Mouse (Mus musculus): Measurements from ENCODE around the gene Dock2. TPM values are rescaled to one million over a fixed set of nuclear protein-coding genes. Genes with fewer than 3 reads are reported as not detected.

Gene Dock2
- polyA plus RNA-seq, 1 experiment from 2014 or later = 0.53 TPM

DNA sequence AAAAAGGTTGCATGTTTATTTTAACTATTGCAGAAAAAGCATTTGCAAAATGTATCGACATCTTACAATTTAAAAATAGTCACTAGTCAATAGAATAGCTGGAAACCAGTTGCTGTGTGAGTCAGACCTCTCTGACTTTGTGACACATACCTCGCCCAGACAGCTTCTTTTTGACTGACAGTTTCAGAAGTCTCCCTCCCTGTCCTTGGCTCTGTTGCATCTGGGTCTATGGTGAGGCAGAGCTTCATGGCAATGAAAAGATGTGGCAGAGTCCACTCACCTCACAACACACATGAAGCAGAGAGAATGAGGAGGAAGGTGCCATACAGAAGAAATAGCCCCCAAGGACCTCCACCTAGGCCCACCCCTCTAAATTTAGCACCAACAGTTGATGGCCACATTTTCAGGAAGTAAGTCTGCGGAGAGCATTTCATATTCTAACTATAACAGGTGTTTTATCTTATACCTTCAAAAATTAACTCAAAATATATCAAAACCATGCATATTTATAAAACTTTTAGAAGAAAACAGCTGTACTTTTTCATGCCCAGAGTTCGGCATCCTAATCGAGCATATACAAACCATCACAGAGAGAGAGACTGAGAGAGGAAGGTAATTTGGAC lies 19.8 kb downstream of the Dock2 start:
- Histone ChIP-seq H3K9me3 (replicated peaks; ENCODE audit: control insufficient read depth, low read length) (no peaks in the 10 kb centered on the region), H3K27me3 (ENCODE audit: control insufficient read depth, insufficient read depth, low read length) (no peaks in the 10 kb centered on the region), H3K9ac (replicated peaks; ENCODE audit: low read length) (no peak overlapping the region), H3K4me3 (ENCODE audit: low read depth, low read length) (no peak overlapping the region), H3K4me2 (ENCODE audit: low read depth, low read length) (no peak overlapping the region), H3K36me3 (replicated peaks; ENCODE audit: control insufficient read depth, insufficient read depth, low read depth, low read length) (no peaks in the 10 kb centered on the region), H3K4me1 (ENCODE audit: control insufficient read depth, insufficient read depth, low read length) (no peaks in the 10 kb centered on the region), H3K27ac (replicated peaks; ENCODE audit: low read depth, low read length) (no peak overlapping the region)
- WGBS = 82% methylated on average over 5 of the region's 5 CpGs
- DNase-seq (ENCODE audit: low spot score) (no peak), ATAC-seq (replicated peaks; ENCODE audit: insufficient number of reproducible peaks, low FRiP score, low TSS enrichment, low read depth) (no peak)

DNA sequence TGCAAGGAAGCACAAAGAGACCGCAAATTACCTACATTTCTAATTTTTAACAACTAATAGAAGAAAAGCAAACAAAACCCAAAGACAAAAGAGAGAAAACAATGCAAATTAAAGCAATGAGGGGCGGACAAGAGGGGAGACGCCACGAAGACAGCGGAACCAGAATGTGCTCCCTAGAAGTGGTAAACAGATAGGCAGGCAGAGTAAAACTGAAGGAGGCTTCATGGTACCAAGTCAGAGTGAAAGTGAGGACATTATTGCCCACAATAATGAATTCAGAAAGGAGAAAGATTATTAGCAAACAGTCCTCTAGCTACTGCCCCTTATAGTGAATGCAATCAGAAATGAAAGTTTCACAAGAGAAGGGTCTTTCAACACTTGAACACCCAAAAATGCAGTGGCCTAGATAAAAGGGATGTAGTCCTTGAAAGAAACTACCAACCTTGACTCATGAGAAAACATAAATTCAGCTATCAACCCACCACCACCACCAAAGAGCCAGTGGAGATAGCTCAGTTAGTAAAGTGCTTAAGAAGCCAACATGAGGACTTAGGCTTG lies 21.0 kb downstream of the Dock2 start:
- no peak overlapping the region for H3K4me3 ChIP-seq (ENCODE audit: low read depth, low read length)
- H3K27ac ChIP-seq (replicated peaks; ENCODE audit: low read depth, low read length) = no peak overlapping the region
- H3K36me3 ChIP-seq (replicated peaks; ENCODE audit: control insufficient read depth, insufficient read depth, low read depth, low read length) = no peaks in the 10 kb centered on the region
- no peaks in the 10 kb centered on the region for H3K4me1 ChIP-seq (ENCODE audit: control insufficient read depth, insufficient read depth, low read length)
- H3K27me3 ChIP-seq (ENCODE audit: control insufficient read depth, insufficient read depth, low read length) = no peaks in the 10 kb centered on the region
- no peaks in the 10 kb centered on the region for H3K9me3 ChIP-seq (replicated peaks; ENCODE audit: control insufficient read depth, low read length)
- H3K4me2 ChIP-seq (ENCODE audit: low read depth, low read length) = no peak overlapping the region
- no peak overlapping the region for H3K9ac ChIP-seq (replicated peaks; ENCODE audit: low read length)
- no peak for ATAC-seq (replicated peaks; ENCODE audit: insufficient number of reproducible peaks, low FRiP score, low TSS enrichment, low read depth)
- WGBS = 88% methylated on average over 5 of the region's 5 CpGs
- DNase-seq (ENCODE audit: low spot score) = no peak

DNA sequence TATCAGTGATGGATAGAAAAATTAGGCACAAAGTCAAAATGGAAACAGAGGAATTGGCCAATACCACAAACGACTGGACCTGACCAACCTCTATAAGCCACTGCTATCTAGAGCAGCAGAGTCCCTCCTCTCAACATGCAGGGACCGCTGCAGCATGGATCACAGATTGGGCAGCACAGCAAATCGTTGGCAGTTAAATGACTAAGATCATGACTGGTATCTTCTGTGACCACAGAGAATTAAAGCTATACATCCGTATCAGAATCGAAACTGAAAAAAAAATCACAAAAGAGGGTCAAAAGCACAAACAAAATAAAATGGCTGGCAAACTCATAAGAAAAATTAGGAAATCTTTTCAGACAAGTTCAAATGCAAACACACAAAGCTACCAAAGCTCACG lies 21.6 kb downstream of the Dock2 start:
- ATAC-seq (replicated peaks; ENCODE audit: insufficient number of reproducible peaks, low FRiP score, low TSS enrichment, low read depth) = no peak
- no peak for DNase-seq (ENCODE audit: low spot score)
- Histone ChIP-seq H3K9ac (replicated peaks; ENCODE audit: low read length) (no peak overlapping the region), H3K9me3 (replicated peaks; ENCODE audit: control insufficient read depth, low read length) (no peaks in the 10 kb centered on the region), H3K36me3 (replicated peaks; ENCODE audit: control insufficient read depth, insufficient read depth, low read depth, low read length) (no peaks in the 10 kb centered on the region), H3K4me2 (ENCODE audit: low read depth, low read length) (no peak overlapping the region), H3K27me3 (ENCODE audit: control insufficient read depth, insufficient read depth, low read length) (no peaks in the 10 kb centered on the region), H3K4me1 (ENCODE audit: control insufficient read depth, insufficient read depth, low read length) (no peaks in the 10 kb centered on the region), H3K27ac (replicated peaks; ENCODE audit: low read depth, low read length) (no peak overlapping the region), H3K4me3 (ENCODE audit: low read depth, low read length) (no peak overlapping the region)
- WGBS = 88% methylated on average over 6 of the region's 6 CpGs

DNA sequence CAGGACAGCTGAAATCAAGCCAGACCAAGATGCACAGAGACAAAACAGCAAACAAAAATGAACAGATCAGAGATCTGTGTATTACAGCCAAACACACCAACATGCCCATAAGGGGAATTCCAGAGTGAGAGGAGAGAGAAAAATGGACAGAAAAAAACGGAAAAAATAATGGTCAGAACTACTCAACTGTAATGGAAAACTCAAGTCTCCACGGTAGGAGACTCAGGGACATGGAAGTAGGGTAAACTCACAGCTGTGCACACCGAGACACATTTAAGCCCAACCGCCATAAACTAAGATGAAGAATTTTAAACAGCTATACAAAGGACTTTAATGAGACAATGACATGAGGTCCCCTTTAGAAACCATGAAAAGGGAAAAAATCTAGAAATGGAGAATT lies 24.1 kb downstream of the Dock2 start:
- DNase-seq (ENCODE audit: low spot score) (no peak), ATAC-seq (replicated peaks; ENCODE audit: insufficient number of reproducible peaks, low FRiP score, low TSS enrichment, low read depth) (no peak)
- 79% methylated on average over 4 of the region's 4 CpGs for WGBS
- Histone ChIP-seq H3K4me2 (ENCODE audit: low read depth, low read length) (no peak overlapping the region), H3K36me3 (replicated peaks; ENCODE audit: control insufficient read depth, insufficient read depth, low read depth, low read length) (no peaks in the 10 kb centered on the region), H3K27ac (replicated peaks; ENCODE audit: low read depth, low read length) (no peak overlapping the region), H3K27me3 (ENCODE audit: control insufficient read depth, insufficient read depth, low read length) (no peaks in the 10 kb centered on the region), H3K4me1 (ENCODE audit: control insufficient read depth, insufficient read depth, low read length) (no peaks in the 10 kb centered on the region), H3K4me3 (ENCODE audit: low read depth, low read length) (no peak overlapping the region), H3K9me3 (replicated peaks; ENCODE audit: control insufficient read depth, low read length) (no peaks in the 10 kb centered on the region), H3K9ac (replicated peaks; ENCODE audit: low read length) (no peak overlapping the region)

DNA sequence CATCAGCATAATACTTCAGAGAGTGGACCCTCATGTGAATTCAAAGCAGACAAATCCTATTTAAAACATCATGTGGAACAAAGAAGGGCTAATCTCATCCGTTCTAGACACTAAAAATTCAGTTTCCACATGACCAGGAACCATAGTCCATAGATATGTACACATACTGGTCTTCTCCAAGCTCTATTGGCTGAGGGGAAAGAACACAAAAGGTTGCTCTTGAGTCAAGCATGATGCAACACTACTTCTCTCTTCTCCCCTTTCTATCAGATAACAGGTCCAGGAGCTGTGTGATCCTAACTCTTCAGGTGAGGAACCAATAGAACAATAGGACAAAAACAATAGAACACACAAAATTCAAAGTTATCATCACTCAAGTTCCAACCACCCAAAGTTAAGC lies 42.6 kb downstream of the Dock2 start:
- Histone ChIP-seq H3K9me3 (replicated peaks; ENCODE audit: control insufficient read depth, low read length) (no peaks in the 10 kb centered on the region), H3K9ac (replicated peaks; ENCODE audit: low read length) (no peak overlapping the region), H3K36me3 (replicated peaks; ENCODE audit: control insufficient read depth, insufficient read depth, low read depth, low read length) (no peaks in the 10 kb centered on the region), H3K4me2 (ENCODE audit: low read depth, low read length) (no peak overlapping the region), H3K27ac (replicated peaks; ENCODE audit: low read depth, low read length) (no peak overlapping the region), H3K4me1 (ENCODE audit: control insufficient read depth, insufficient read depth, low read length) (no peaks in the 10 kb centered on the region), H3K27me3 (ENCODE audit: control insufficient read depth, insufficient read depth, low read length) (no peaks in the 10 kb centered on the region), H3K4me3 (ENCODE audit: low read depth, low read length) (no peak overlapping the region)
- 59% methylated on average over 1 of the region's 1 CpGs for WGBS
- no peak for DNase-seq (ENCODE audit: low spot score)
- ATAC-seq (replicated peaks; ENCODE audit: insufficient number of reproducible peaks, low FRiP score, low TSS enrichment, low read depth) = no peak

DNA sequence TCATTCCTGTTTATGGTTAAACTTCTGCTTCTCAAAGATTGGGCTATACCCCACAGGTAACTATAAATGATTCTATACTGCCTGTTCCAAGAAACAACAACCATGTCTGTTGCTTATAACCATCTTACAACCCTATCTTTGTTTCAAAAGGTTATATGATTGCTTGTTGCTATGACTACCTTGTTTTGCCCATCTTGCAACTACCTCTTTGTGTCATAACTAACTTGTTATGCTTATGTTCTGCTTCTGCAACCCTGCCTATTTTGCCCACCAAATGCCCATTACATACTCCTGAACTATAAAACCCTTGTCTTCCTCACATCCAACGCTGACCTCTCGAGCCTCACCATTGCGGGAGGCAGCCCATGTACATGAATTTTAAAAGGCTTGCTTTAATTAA lies 43.9 kb downstream of the Dock2 start:
- Histone ChIP-seq H3K36me3 (replicated peaks; ENCODE audit: control insufficient read depth, insufficient read depth, low read depth, low read length) (no peaks in the 10 kb centered on the region), H3K9ac (replicated peaks; ENCODE audit: low read length) (no peak overlapping the region), H3K4me3 (ENCODE audit: low read depth, low read length) (no peak overlapping the region), H3K9me3 (replicated peaks; ENCODE audit: control insufficient read depth, low read length) (no peaks in the 10 kb centered on the region), H3K27ac (replicated peaks; ENCODE audit: low read depth, low read length) (no peak overlapping the region), H3K27me3 (ENCODE audit: control insufficient read depth, insufficient read depth, low read length) (no peaks in the 10 kb centered on the region), H3K4me1 (ENCODE audit: control insufficient read depth, insufficient read depth, low read length) (no peaks in the 10 kb centered on the region), H3K4me2 (ENCODE audit: low read depth, low read length) (no peak overlapping the region)
- WGBS = 94% methylated on average over 3 of the region's 3 CpGs
- DNase-seq (ENCODE audit: low spot score) (no peak), ATAC-seq (replicated peaks; ENCODE audit: insufficient number of reproducible peaks, low FRiP score, low TSS enrichment, low read depth) (no peak)

DNA sequence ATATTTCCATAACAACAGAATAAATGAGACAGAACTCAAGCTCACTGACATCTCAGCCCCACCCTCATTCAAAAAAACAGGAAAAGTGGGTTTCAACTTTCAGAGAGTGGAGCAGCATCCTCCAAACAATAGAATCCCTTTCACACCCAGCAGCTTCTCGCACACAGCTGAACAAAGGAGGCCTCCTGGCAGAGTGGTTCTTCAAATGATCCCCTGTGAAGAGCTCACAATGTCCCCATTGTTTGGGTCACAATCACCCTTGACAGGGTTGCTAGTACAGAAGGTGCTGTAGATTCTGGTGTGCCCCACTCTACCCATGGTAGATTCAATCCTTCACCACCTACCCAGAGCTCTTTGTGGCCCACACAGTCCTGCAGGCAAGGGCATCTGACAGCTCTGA lies 44.7 kb downstream of the Dock2 start:
- Histone ChIP-seq H3K4me3 (ENCODE audit: low read depth, low read length) (no peak overlapping the region), H3K36me3 (replicated peaks; ENCODE audit: control insufficient read depth, insufficient read depth, low read depth, low read length) (no peaks in the 10 kb centered on the region), H3K4me1 (ENCODE audit: control insufficient read depth, insufficient read depth, low read length) (no peaks in the 10 kb centered on the region), H3K9me3 (replicated peaks; ENCODE audit: control insufficient read depth, low read length) (no peaks in the 10 kb centered on the region), H3K27me3 (ENCODE audit: control insufficient read depth, insufficient read depth, low read length) (no peaks in the 10 kb centered on the region), H3K4me2 (ENCODE audit: low read depth, low read length) (no peak overlapping the region), H3K9ac (replicated peaks; ENCODE audit: low read length) (no peak overlapping the region), H3K27ac (replicated peaks; ENCODE audit: low read depth, low read length) (no peak overlapping the region)
- WGBS = 9% methylated on average over 1 of the region's 1 CpGs
- ATAC-seq (replicated peaks; ENCODE audit: insufficient number of reproducible peaks, low FRiP score, low TSS enrichment, low read depth) = peak; percentile 78
- peak; percentile 22 for DNase-seq (ENCODE audit: low spot score)

DNA sequence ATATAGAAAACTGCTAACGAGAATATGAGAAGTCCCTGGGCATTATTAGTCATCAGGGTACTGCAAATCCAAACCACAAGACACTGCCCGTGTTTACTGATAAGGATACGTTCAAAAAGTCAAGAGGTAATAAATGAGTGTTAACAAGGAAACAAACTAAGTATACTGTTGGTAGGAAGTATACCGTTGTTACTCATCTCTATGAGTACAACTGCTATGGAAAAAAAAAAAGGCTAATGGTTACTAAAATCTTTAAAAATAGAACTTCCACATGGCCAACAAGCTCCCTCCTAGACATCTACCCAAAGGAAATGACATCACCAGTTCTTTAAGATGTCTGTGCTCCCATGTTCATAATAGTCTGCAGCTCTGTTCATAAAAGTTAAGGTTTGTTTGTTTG lies 46.5 kb downstream of the Dock2 start:
- 92% methylated on average over 4 of the region's 4 CpGs for WGBS
- Histone ChIP-seq H3K9me3 (replicated peaks; ENCODE audit: control insufficient read depth, low read length) (no peaks in the 10 kb centered on the region), H3K4me1 (ENCODE audit: control insufficient read depth, insufficient read depth, low read length) (no peaks in the 10 kb centered on the region), H3K4me3 (ENCODE audit: low read depth, low read length) (no peak overlapping the region), H3K36me3 (replicated peaks; ENCODE audit: control insufficient read depth, insufficient read depth, low read depth, low read length) (no peaks in the 10 kb centered on the region), H3K27me3 (ENCODE audit: control insufficient read depth, insufficient read depth, low read length) (no peaks in the 10 kb centered on the region), H3K4me2 (ENCODE audit: low read depth, low read length) (no peak overlapping the region), H3K9ac (replicated peaks; ENCODE audit: low read length) (no peak overlapping the region), H3K27ac (replicated peaks; ENCODE audit: low read depth, low read length) (no peak overlapping the region)
- DNase-seq (ENCODE audit: low spot score) (no peak), ATAC-seq (replicated peaks; ENCODE audit: insufficient number of reproducible peaks, low FRiP score, low TSS enrichment, low read depth) (no peak)

Data from embryonic facial prominence, embryonic 11.5 days (tissue).